Mouse (Mus musculus) thymus, postnatal 25 days (tissue): ENCODE data around the gene Veph1.
"Not testable (repeated sequence)": the region's sequence is repeated elsewhere in the genome, so short reads cannot be mapped to it uniquely, and the experiment has no call there.

Experiments used
- DNase-seq: peaks from one replicate; pipeline ENCODE4 v3.0.0; 2022

Gene Veph1

GRCm38 (mm10) chr3:66296545-66296944 is at the start of gene Veph1:
Veph1 (minus strand) TSS chr3:66296837.
- DNase-seq: no peak

GRCm38 (mm10) chr3:66340742-66341141 is 44.1 kb upstream of the Veph1 start:
- no peak for DNase-seq

GRCm38 (mm10) chr3:66332401-66332729 is 35.7 kb upstream of the Veph1 start:
- no peak for DNase-seq

- DNase-seq: peak; percentile 4
Observed at GRCm38 (mm10) chr3:66331592-66332400, 35.2 kb upstream of the Veph1 start.

- DNase-seq: no peak
Observed at GRCm38 (mm10) chr3:66330896-66331579, 34.4 kb upstream of the Veph1 start.

GRCm38 (mm10) chr3:66325962-66326834 is 29.6 kb upstream of the Veph1 start:
- DNase-seq: no peak

GRCm38 (mm10) chr3:66325486-66325951 is 28.9 kb upstream of the Veph1 start:
- DNase-seq: no peak

- DNase-seq: no peak
Observed at GRCm38 (mm10) chr3:66314793-66315715, 18.4 kb upstream of the Veph1 start.

GRCm38 (mm10) chr3:66310586-66310985 is 13.9 kb upstream of the Veph1 start:
- DNase-seq: no peak

- no peak for DNase-seq
Observed at GRCm38 (mm10) chr3:66309531-66309930, 12.9 kb upstream of the Veph1 start.

GRCm38 (mm10) chr3:66295236-66295635 is 1.4 kb downstream of the Veph1 start:
- DNase-seq: no peak

- no peak for DNase-seq
Observed at GRCm38 (mm10) chr3:66294729-66295128, 1.9 kb downstream of the Veph1 start.

GRCm38 (mm10) chr3:66292356-66292946 is 4.2 kb downstream of the Veph1 start:
- no peak for DNase-seq

- DNase-seq: no peak
Observed at GRCm38 (mm10) chr3:66263270-66263669, 33.4 kb downstream of the Veph1 start.

GRCm38 (mm10) chr3:66262319-66262718 is 34.3 kb downstream of the Veph1 start:
- DNase-seq: no peak

- no peak for DNase-seq
Observed at GRCm38 (mm10) chr3:66254504-66255105, 42.0 kb downstream of the Veph1 start.

GRCm38 (mm10) chr3:66251842-66252241 is 44.8 kb downstream of the Veph1 start:
- DNase-seq: no peak

GRCm38 (mm10) chr3:66240476-66240875 is 56.2 kb downstream of the Veph1 start:
- DNase-seq: no peak

- not testable (repeated sequence) for DNase-seq
Observed at GRCm38 (mm10) chr3:66236234-66236871, 60.3 kb downstream of the Veph1 start.

GRCm38 (mm10) chr3:66224931-66225537 is 71.6 kb downstream of the Veph1 start:
- DNase-seq: no peak
